Mouse (Mus musculus) embryo, embryonic 9.5 days (tissue): Measurements from ENCODE around the gene Maneal.

Experiments
- DNase-seq: peaks from one replicate; pipeline ENCODE4 v3.0.0-alpha.2; 2017; ENCODE audit errors: extremely low spot score

Gene Maneal

DNA sequence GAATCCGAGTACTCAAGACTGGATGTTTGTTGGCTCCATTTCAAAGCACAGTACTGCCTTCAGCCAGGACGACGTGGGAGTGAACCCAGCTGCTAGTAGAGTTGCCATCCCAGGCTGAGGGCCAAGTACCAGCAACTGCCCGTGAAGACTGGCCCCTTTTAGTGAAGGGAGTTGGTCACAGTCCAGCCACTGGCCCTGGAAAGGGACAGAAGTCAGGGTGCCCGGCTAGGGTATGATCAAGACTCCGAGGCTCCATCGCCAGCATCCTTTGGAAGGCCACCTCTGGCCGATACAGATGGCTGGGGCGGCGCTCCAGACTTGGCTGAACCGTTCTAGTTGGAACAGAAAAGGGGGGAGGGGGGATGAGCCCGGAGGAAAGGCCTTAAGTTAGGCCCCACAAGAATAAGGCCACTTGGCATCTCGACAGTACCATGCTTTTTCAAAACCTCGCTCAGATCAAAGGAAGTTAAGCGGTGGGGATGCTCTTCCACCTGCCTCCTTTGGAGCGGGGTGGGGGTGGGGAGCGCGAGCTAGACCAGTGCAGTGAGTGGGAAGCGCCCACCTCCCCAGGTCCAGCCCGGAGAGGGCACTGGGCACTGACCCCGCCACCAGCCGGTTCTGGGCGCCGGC lies 12.2 kb downstream of the Maneal start:
- DNase-seq: no peak

GRCm38 (mm10) chr4:124847573-124847972 lies 14.4 kb downstream of the Maneal start:
- peak; percentile 84 for DNase-seq

GRCm38 (mm10) chr4:124843493-124843892 lies 18.5 kb downstream of the Maneal start:
- DNase-seq: peak; percentile 45

DNA sequence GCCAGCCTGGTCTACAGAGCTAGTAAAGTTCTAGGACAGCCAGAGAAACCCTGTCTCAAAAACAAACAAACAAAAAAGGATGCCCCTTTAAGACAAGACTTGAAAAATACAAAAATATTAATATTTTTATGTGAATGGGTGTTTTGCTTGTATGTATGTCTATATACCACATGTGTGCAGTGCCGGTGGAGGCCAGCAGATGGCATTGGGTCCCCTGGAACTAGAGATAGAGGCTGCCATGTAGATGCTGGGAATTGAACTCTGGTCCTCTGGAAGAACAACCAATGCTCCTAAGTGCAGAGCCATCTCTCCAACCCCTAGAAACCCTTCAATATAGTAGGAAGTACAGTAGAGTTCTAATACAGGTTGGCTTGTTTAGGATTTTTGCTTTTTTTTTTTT lies 21.0 kb downstream of the Maneal start:
- no peak for DNase-seq

GRCm38 (mm10) chr4:124838035-124838700 lies 23.8 kb downstream of the Maneal start:
- no peak for DNase-seq

- no peak for DNase-seq
Measured at GRCm38 (mm10) chr4:124832796-124833195, 29.2 kb downstream of the Maneal start.

DNA sequence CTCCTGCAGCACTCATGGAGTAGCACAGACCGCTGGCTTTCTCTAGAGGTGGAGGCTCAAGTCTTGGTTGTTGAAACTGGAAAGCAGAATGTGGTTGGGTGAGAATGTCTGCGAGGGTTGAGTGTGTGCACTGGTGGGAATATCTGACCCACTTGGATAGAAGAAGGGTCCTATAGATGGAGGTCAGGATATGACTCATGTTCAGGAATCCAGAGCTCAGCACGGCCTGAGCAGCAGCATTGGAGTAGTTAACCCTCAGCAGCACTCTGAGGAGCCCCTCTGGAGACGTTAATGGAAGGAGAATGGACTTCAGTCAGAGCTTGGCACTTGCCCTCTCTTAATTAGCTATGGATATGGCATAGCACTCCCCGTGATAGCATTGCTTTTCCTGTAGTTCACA lies 32.3 kb downstream of the Maneal start:
- no peak for DNase-seq

- no peak for DNase-seq
Measured at GRCm38 (mm10) chr4:124825371-124825965, 36.5 kb downstream of the Maneal start.

DNA sequence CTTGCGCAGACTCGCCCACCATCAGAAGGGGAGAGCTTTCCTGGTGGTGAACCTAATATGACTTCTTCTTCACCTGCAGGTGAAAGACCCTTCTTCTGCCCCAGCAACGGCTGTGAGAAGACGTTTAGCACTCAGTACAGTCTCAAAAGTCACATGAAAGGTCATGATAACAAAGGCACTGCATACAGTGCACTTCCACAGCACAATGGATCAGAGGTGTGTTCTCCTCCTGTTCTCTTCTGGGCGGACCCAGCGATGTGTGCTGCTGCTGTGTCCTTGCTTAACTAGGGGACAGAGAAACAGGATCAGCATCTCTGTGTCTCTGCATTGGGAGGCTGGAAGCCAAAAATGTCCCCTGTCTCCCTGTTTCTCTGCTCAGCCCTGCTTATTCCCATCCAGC lies 37.0 kb downstream of the Maneal start:
- no peak for DNase-seq

- DNase-seq: no peak
Measured at GRCm38 (mm10) chr4:124818832-124819231, 43.1 kb downstream of the Maneal start.

DNA sequence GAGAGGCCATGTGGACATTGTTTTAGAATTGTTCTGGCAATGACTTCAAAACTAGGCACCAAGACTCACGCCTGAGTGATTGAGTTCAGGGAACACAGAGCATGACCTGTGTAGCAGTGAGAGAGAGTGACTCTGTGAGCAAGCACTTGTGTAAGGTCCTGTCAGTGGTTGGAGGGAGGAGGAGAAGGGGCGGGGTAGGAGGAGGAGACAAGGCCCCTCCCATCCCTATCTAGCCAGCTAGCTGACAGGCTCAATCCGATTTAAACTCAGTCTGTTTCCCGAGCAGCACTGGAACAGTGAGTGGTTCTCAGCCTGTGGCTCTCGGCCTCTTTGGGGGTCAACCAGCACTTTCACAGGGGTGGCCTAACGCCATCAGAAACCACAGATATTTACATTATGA lies 44.2 kb downstream of the Maneal start:
- peak; percentile 55 for DNase-seq

- no peak for DNase-seq
Measured at GRCm38 (mm10) chr4:124815901-124816300, 46.1 kb downstream of the Maneal start.

- peak; percentile 13 for DNase-seq
Measured at GRCm38 (mm10) chr4:124811347-124811975, 50.5 kb downstream of the Maneal start.

DNA sequence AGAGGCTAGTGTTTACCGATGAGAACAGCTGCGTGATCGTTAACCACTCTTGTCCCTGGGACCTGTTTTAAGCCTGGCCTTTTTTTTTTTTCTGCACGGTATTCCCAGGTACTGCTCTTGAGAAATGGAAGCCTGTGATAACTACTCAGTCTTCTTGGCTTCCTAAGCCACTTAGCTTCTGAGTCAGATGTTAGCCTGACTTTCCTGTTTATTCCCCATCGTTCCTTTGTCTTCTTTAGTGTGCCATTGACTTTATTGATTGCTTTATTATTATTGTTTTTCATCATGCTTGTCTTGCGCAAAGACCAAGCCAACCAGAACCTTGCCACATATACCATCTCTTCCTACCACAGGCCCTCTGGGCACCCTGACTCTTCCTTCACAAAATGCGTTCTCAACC lies 51.9 kb downstream of the Maneal start:
- DNase-seq: no peak

- no peak for DNase-seq
Measured at GRCm38 (mm10) chr4:124809136-124809883, 52.7 kb downstream of the Maneal start.

GRCm38 (mm10) chr4:124808511-124808910 lies 53.5 kb downstream of the Maneal start:
- no peak for DNase-seq
